Mouse (Mus musculus) lung, postnatal 25 days (tissue): ENCODE measurements around the gene Fam160a1.

Source experiments
- DNase-seq: peaks from one replicate; pipeline ENCODE4 v3.0.0; 2022; ENCODE audit warnings: low spot score

The Fam160a1 gene

DNA sequence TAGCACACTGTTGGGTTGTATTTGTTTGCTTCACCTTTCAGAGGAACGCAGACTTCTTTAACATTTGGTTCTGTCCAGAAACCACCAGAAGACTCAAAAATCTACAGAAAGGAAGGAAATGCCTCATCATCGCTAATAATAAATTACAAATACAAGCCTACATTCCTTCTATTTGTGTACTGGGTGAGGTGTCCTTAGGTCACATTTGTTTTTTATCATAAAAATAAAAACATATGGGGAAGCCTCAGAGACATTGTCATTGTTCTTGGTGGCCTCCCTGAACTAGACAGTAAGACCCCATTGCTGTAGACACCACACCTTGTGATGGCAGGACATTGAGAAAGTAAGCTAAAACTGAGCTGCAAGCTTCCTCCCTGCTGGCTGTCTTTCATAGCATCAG, at the start of gene Fam160a1:
Gene Fam160a1, minus strand, starts transcription at position 101 of the 400 bp plus-strand sequence.
- DNase-seq: no peak

DNA sequence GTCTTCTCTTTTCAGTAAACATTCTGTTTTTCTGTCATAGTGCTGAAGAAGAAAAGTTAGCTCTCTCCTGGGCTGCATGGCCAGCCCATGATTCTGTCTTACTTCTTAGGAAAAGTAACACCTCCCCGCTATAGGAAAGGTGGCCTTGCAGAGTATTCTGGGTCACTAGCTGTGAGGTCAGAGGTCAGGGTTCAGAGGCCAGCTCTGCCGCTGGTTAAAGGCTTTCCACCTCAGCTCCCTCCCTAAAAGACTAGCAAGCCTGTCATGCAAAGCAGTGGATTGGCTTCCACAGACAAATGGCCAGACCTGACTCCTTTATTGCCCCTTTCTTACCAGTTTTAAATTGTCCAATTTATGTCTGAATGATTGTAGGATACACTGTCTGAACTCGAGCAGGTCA, 46.9 kb upstream of the Fam160a1 start:
- DNase-seq: no peak

DNA sequence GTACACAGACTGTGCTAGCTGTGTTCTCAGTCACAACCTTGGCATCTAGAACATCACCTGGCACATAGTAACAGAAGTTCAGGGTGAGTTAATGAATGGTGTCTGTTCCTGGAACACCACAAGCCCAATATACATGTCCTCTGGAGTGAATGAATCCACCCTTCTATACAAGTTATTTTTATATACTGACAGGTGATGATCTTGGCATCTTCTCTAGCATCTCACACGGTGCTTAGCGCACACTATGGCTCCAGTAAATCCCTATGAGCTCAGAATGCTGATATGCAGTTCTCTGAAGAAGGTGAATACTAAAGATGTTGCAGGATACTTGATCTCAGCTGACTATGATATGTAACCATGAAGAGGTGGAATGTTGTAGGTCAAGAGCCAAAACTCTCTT, 45.8 kb upstream of the Fam160a1 start:
- DNase-seq: no peak

DNA sequence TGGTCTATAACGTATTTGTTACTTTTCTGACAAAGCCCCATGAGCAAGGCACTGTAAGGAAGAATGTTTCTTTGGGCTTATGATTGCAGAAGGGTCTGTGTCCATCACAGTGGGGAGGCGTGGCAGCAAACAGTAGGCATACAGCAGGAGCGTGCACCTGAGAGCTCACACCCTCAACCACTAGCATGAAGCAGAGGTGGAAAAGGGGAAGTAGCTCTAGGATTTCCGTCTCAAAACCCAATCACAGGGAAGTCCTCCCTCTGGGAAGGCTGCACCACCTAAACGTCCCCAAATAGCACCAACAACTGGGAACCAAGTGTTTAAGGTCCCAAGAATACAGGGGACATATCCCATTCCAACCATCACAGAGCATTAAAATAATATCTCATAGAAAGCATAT, 43.9 kb upstream of the Fam160a1 start:
- DNase-seq: no peak

DNA sequence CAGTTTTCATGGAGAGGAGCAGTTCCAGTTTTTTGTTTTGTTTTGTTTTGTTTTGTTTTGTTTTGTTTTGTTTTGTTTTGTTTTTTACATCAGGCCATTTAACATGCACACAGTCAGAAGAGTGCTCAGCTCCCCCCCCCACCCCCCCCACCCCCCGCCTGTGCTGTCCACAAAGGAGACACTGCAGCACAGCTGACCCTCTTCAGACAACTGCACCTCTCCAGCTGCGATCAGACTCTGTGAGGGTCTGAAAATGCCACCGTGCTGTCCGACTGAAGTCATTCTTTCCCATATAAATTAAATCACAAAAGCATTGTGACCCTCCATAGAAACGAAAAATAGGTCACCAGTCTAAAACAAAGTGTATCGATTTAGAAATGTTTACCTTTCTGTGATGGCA, 42.2 kb upstream of the Fam160a1 start:
- no peak for DNase-seq

DNA sequence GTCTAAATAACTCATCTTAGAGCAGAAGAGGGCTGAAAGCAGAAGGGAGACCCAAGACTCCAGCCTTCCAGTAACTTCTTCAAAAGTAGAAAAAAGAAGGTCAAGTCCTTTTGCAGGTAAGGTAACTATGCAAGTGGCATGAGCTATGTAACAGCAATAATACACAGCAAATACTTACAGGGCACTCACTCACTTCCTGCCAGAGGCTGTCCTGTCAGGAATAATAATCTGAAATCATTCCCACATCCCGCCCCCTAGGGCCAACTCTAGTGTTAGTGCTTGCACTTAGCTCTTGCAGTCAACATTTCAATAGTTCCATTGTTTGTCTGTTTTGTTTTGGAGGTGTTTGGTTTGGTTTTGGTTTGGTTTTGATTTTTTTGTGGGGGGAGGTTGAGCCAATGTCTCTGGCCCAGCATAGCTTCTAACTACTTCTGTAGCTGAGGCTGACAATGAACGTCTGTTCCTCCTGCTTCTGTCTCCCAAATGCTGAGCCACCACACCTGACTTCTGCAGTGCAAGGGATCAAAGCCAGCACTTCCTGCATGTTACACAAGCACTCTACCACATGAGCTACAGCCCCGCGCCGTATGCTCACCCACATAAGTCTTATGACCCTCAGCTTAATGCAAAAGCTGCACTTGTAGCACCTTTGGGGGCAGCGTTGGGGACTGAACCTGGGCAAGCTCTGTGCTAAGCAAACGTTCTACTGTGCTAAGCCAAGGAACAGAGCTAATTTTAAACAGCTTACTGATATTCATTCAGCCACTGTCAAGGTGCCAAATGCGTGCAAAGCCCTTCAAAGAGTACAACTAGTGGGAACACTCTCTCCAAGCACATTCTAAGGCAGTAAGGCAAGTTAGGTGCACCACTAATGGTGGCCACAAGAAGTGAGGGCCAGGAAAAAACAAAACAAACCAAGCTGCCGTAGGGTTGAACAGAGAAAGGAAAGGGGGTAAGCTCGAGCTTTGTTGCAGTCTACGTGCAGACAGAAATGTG, 41.3 kb upstream of the Fam160a1 start:
- peak; percentile 67 for DNase-seq

DNA sequence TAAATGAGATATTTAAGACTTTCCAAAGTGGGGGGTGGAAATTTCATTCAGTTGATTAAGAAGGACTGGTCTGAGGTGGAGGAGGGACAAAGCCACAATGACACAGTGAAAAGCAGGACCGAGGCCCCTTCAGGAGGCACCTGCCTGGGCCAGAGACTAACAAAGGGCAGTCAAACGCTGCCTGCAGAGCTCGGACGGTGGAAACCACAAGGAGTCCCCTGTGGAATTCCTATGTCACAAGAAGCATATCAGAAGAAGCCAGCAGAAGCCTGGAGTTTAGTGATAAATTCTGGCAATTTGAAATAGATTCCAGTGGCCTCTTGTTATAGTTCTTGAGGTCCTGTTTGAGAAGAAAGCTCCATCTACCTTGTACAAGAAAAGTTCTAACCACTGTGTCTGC, 40.0 kb upstream of the Fam160a1 start:
- no peak for DNase-seq

DNA sequence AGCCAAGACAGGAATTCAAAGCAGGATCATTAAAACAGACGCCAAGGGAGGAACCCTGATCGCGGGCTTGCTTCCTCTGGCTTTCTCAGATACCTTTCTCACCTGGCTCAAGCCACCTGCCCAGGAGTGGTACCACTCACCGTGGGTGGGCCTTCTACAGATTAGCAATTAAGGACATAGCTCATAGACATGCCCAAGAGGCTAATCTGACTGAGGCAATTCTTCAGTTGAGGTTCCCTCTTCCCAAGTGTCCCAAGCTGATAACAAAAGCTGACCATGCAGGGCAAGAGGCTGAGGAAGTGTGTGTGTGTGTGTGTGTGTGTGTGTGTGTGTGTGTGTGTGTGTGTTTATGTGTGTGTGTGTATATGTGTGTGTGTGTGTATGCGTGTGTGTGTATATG, 38.9 kb upstream of the Fam160a1 start:
- DNase-seq: no peak

DNA sequence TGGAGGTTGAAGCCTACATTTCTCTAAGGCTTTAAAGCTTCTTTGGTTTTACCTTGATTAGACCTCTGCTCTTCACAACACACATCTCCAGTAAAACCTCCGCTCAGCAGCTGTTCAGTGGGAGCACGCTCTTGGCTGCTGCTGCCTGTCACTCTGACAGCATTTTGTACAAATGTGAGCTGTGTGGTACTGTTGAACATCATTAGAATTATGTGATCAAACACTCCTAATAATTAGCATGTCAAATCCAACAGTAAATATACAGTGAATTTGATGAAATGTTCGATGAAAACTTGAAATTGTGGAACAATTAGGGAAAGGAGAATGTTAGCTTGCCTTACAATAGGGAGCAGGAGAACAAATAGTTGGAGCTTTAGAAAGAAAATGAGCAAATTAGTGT, 38.0 kb upstream of the Fam160a1 start:
- DNase-seq: no peak

DNA sequence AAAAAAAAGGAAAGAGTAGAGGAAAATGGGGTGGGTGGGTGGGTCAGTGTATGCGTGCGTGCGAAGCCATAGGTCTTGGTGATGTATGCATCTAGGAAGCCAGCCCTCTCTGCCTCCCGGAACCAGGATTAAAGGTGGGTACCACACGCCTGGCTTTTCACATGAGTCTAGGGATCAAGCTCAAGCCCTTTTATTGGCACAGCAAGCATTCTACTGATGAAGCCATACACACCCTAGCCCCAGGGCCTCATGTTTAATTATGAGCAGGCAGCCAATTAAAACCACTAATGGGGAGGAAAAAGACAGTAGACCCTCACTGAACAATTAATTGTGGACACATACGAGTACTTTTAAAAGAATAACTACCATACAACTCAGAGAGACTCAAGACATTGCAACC, 37.1 kb upstream of the Fam160a1 start:
- DNase-seq: no peak

DNA sequence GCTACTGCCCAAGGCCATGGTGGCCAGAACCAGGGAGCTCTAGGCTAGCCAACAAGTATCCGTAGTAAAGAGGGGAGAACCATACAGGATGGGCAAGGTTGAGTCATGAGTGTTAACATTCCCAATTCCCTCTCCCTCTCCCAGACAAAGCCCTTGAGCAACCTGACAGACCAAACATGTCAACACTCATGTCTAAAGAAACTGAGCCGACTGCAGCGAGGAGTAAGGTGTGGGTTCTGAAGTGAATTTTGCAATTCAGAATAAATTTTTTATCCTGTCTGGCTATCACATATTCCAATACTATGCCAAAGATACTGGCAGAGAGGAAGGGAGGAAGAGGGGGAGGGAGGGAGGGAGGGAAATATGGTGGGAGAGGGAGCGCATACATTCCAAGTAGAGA, 36.6 kb upstream of the Fam160a1 start:
- no peak for DNase-seq

DNA sequence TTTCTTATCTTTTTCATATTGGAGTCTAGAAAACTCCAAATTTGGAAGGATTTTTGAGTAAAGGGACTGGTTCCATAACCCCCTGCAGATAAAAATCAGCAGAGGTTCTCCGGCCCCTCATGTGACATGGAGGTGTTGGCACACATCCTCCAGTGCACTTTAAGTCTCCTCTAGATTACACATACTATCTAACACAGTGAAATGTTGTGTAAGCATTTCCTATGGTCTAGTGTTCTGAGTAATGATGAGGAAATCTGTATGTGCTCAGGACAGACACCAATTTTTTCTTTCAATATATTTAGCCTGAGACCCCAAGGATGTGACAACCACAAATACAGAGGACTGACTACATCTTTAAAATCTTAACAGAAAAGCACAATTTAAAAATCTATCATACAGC, 33.0 kb upstream of the Fam160a1 start:
- no peak for DNase-seq

DNA sequence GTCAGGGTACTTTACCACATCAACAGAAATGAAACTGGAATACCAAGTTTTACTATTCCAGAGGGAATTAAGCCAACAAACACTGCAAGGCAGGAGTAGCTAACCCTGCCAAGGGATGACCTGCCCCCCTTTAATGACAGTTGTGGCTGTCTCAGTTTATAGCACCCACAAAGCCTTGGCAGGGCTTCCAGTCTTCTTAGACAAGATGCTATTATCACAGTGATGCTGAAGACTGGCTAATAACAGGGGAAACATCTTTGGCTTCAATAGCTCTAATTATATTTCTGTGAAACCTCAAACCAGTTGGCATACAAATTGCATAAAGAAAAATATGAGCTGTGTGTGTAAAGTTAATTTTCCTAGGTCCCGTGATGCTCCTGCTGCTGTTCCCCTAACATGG, 29.2 kb upstream of the Fam160a1 start:
- no peak for DNase-seq

DNA sequence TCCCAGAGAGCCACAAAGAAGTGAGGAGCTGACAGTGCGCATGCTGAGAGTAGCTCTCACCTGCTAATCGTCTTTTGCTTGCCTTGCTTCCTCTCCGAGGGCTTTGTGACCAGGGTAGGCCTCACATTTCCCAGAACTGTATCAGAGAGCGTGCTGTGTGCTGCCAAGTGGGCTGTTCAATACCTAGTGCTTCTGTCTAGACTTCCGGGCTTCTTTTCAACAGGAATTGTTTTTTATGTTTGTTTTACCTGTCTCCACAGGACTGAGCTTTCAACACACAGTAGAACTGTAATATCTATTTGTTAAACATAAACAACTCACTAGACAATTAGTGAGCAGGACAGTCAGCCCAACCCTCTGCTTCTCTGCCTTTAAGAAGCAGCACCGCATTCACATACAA, 28.2 kb upstream of the Fam160a1 start:
- no peak for DNase-seq

DNA sequence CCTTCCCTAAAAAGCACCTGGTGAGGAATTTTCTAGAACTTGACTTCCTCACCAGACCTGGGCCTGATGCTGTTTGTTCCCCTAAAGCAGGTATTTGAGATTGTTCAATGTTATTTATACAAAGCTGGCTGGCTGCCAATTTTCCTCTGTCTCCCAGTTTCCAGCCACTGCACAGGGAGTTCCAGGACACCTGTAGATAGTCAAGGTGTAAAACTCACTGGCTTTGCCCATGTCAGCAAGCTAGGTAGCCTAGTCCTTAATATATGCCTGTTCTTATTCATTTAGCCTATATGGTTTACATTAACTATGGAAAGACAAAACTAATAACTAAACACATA, 25.8 kb upstream of the Fam160a1 start:
- no peak for DNase-seq

DNA sequence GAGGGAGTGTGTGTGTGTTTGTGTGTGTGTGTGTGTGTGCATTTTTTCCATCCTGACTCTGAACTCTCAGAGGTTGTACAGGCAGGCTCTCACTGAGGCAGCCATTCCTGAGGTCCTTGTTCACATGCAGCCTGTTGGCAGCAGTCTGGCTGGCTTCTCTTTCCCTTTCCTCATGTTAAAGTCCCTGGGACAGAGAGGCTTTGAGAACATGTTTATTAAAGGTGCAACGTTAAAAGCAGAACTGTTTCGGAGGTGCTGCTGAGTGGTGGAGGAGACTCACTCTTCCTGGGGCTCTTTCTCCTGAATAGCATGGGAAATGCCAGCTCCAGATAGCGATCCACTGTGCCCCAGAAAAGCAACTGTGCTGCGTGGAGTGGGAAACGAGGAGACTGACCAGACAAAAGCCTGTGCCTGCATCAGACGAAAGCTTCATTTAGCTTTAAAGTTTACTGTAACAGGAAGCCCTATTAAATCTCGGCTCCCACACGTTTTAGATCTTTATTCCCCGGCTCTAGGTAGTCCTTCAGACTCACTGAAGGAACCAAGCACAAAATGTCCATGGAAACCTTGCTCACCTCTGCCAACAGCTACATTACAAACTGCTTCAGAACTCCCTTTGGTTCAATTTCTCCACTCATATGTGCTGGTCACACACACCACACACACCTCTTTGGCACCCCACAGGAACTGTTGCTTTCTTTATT, 25.2 kb upstream of the Fam160a1 start:
- DNase-seq: no peak

DNA sequence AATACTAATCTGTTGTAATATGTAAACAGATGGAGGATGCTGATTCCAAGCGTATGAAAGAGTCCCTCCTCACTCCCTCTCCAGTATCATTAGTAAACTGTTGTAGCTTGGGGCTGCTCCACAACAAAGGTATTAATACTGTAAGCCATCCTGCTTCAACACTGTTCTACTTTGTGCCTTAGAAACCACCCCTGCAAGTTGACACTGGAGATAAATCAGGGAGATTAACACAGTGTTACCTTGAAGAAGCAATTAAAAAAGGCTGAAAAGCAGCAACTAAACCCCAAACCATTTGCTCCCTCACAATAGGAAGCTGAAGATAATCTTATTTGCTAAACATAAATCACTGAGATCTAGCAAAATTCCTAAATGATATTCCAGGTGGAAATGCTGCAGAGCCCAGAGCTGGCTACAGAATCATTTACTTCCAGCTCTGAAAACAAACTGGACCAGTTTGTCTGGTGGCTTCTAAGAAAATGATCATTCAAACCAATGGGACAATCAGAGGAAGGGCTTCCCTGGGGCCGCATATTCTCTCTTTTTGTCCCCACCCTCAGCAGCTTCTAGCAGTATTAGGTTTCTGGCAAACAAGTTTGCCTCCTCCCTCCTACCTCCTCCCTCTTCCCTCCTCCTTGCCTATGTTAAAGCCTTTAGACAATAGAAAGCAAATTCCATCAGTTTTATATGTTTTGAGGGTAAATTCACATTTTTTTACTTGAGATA, 24.5 kb upstream of the Fam160a1 start:
- no peak for DNase-seq

DNA sequence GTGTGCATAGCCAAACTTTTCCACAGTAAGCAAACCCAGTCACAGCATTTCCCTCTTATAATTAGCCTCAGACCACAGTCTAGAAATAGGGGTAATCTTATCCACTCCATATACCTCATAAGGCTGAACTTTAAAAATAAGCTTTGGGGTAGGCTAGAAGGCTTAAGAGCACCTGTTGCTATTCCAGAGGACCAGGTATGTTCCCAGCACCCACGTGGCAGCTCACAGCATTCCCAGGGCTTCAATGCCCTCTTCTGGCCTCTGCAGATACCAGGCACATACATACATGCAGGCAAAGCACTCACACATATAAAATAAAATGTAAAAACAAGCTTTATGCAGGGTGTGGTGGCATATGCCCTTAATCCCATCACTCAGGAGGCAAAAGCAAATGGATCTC, 16.5 kb upstream of the Fam160a1 start:
- DNase-seq: no peak

DNA sequence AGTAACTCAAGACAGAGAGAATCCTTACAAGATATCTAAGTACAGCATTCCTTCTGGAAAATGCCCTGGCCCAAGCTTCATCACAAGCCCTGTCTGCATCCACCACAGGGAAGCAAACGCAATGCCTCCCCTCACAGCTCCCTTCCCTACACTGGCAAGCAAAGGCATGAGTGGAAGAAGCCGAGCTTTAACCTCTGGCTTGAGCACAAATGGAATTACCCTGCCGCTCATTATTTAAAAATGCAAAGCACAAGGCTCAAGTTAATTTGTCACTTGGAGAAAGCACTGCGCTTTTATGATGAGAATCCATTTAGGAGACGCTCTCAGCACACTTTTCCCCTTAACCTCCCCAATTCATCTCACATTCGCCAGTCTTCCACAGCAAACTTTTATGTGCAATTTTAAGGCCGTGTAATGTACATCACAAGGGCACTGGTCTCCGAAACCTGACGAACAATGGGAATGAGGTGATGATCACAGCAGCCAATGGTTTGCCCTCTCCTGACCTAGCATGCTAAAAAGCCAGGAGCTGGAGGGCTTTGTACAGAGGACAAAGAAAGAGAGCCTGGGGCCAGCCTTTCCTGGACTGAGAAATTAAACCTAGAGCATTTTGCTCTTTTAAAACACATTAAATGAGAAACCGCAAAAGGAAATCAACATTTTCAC, 15.5 kb upstream of the Fam160a1 start:
- no peak for DNase-seq

DNA sequence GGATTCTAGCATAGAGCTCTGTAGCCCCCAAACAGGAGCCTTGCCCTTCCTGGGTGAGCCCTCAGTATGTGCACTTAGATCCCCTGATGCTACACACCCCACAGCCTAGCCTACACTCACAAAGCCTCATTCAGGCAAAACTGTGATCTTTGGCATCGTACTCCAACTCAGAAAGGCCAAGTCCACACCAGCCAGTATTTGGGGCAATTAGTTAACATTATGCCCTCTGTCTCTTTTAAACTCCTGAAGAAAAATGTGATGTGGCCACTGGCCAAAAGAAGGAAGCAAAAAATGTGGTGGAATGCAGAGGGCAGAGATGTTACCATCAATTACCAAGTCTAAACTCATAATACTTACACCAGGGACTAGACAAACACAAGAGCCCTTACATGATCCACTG, 14.7 kb upstream of the Fam160a1 start:
- no peak for DNase-seq

DNA sequence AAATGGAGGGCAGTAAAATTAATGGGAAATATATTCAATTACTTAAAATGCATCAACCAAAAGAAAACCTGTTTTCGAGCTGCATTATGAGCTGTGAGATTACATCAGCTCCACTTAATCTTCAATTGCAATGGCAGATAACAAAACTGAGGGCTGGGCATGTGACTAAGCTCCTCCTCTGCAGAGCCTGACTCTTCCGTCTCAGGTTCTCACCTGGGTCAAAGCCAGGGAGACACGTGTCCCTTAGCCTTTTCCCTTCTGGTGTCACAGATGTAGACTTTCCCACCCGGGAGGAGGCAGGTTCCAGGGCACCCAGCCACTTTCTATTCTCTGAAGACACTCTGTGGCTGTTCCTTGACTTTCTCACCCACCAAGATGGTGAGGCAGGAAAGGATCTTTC, 12.0 kb upstream of the Fam160a1 start:
- peak; percentile 45 for DNase-seq

DNA sequence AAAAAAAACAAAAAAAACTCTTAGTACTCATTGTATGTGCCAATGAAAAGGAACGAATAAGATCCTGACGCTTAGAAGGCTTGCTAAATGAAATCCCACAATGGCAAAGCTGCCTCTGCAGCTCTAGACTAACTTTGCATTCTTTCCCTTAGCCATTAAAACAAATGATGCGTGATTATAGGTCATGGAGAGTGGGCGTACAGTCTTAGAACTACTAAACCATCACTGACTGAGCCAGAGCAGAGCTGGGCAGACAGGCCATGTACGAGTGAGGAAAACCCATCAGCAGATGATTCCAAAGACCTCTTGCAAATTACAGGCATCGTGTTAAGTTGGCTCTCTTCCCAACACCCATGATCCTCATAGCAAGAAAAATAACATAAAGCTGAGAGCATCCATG, 10.7 kb upstream of the Fam160a1 start:
- no peak for DNase-seq
